Mouse (Mus musculus) forebrain, embryonic 12.5 days (tissue): ENCODE data around the gene Cldn13. TPM values are rescaled to one million over a fixed set of nuclear protein-coding genes. Genes with fewer than 3 reads are reported as not detected.
"Not testable (repeated sequence)": the region's sequence is repeated elsewhere in the genome, so short reads cannot be mapped to it uniquely, and the experiment has no call there.

ENCODE experiments used
- ATAC-seq: fragments of 200-750 bp; cut with Nextera tagmentation; 2 replicates; pipeline ENCODE4 v1.8.0; 2017; ENCODE audit warnings: moderate TSS enrichment; ENCODE audit not compliant: low FRiP score
- H3K27ac ChIP-seq: fragments of 300-500 bp; sonication (generic); 2 replicates; pipeline ENCODE4 v1.5.1; 2016; ENCODE audit warnings: mild to moderate bottlenecking
- H3K27me3 ChIP-seq: fragments of 300-500 bp; sonication (generic); 2 replicates; pipeline ENCODE4 v1.6.1; 2016; ENCODE audit warnings: mild to moderate bottlenecking
- H3K36me3 ChIP-seq: fragments of 300-500 bp; sonication (generic); replicated peaks from 2 replicates; pipeline ENCODE4 v1.6.1; 2016; ENCODE audit warnings: mild to moderate bottlenecking
- H3K4me1 ChIP-seq: fragments of 300-500 bp; sonication (generic); 2 replicates; pipeline ENCODE4 v1.6.1; 2016
- H3K4me2 ChIP-seq: fragments of 300-500 bp; sonication (generic); 2 replicates; pipeline ENCODE4 v1.6.1; 2016; ENCODE audit warnings: mild to moderate bottlenecking, moderate library complexity
- H3K4me3 ChIP-seq: fragments of 300-500 bp; sonication (generic); replicated peaks from 2 replicates; pipeline ENCODE4 v1.5.1; 2016; ENCODE audit warnings: mild to moderate bottlenecking
- H3K9ac ChIP-seq: fragments of 300-500 bp; sonication (generic); 2 replicates; pipeline ENCODE4 v1.6.1; 2016; ENCODE audit warnings: mild to moderate bottlenecking
- H3K9me3 ChIP-seq: fragments of 300-500 bp; sonication (generic); 2 replicates; pipeline ENCODE4 v1.6.1; 2016
- WGBS: fragments of 180-500 bp; shearing (Covaris S2); methylation state at CpG from one replicate; pipeline ENCODE4 v1.1.7; 2016; 5-methylcytosine and 5-hydroxymethylcytosine counted together
- polyA plus RNA-seq: library from polyadenylated mRNA; unstranded; fragments of >200 nt; fragmentation: Nextera tagmentation; extraction: Ambion mirVana; gene quantifications from 2 replicates; pipeline ENCODE4 v1.2.1, GENCODE M21; 2016

The Cldn13 gene
- polyA plus RNA-seq, result 1.1 and 2.0 TPM in 2 replicates

DNA sequence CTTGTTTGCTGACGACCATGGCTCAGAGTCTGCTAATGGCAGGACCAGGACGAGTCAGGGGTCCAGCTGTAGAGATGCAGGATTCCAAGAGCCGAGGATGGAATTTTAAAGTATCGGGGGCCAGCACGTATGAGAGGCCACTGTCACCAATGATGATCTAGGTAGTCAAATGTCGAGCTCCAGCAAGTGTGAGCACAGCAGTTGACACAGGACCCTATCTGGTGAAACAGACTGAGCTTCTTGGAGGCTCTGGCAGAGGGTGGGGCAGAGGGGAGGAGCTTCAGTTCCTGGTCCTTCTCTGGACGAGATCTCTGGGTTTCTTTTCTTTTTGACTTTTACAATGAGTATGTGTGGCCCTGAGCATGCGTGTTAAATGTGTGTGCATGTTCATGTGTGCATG, at the start of gene Cldn13:
Gene Cldn13 (minus strand): TSS at position 216 of the 400 bp plus-strand sequence.
- Histone ChIP-seq H3K27me3 (0 out of 2 replicates have a peak, but pooled peaks cover 3% of the 10 kb centered on the region), H3K4me1 (no peaks in the 10 kb centered on the region), H3K4me2 (no peak within 1 kb of the TSS), H3K9ac (no peak within 1 kb of the TSS), H3K27ac (no peak within 1 kb of the TSS), H3K36me3 (no peaks in the 10 kb centered on the region), H3K4me3 (no peak within 1 kb of the TSS), H3K9me3 (no peaks in the 10 kb centered on the region)
- ATAC-seq, result no peak
- 78% methylated on average over 8 of the region's 8 CpGs for WGBS

DNA sequence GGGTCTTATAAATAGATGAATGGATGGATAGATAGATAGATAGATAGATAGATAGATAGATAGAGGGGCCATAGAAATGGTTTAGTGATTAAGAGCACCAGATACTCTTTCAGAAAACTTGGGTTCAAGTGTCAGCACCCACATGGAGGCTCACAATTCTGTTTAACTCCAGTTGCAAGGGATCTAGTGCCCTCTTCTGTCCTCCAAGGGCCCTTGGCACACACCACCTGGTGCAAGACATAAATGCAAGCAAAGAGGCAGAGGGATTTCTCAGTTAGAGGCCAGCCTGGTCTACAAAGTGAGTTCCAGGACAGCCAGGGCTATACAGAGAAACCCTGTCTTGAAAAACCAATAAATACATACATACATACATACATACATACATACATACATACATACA, 49.3 kb upstream of the Cldn13 start:
- not testable (repeated sequence) for H3K36me3 ChIP-seq, H3K9me3 ChIP-seq, ATAC-seq, H3K4me2 ChIP-seq, H3K27ac ChIP-seq, H3K4me3 ChIP-seq, H3K9ac ChIP-seq, H3K4me1 ChIP-seq
- peaks cover 21% of the 10 kb centered on the region; the same call in 1 of the 2 replicates for H3K27me3 ChIP-seq

DNA sequence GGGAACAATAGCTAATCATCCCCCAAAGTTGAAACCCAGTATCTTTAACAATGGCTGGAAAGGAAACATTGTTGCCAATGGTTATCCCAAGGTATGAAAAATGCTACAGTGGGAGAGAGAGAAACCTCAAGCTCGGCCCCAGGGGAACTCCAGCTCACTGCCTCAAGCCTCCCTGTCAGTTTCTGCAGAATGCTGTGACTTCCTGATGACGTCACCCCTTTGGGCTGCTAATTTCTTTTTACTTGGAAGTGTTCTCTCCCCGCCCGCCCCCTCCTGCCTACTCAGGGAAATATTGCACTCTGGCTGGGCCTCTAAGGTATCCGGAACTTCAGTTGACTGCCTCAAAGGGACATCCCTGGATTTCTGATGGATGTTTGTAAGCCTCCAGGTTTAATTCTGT, 48.2 kb upstream of the Cldn13 start:
- Histone ChIP-seq H3K9me3 (no peaks in the 10 kb centered on the region), H3K27me3 (peaks cover 21% of the 10 kb centered on the region; the same call in 1 of the 2 replicates), H3K9ac (no peak overlapping the region), H3K4me3 (no peak overlapping the region), H3K27ac (no peak overlapping the region), H3K4me1 (peaks cover 8% of the 10 kb centered on the region), H3K4me2 (no peak overlapping the region), H3K36me3 (no peaks in the 10 kb centered on the region)
- whole genome bisulfite sequencing, result 37% methylated on average over 5 of the region's 5 CpGs
- ATAC-seq, result no peak

DNA sequence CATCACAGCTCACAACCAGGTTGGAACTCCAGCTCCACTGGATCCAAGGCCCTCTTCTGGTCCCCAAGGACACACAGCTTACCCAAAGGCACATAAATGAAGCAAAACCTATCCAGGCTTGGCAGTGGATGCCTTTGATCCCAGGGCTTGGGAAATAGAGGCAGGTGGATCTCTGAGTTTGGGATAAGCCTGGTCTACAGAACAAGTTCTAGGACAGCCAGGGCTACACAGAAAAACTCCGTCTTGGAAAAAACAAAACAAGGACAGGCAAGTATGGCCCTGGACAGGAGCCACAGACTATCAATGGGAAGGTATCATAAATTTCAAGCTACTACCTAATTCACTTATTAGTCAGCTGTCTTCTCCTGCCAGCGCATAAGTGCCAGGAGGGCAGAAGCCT, 46.2 kb upstream of the Cldn13 start:
- Histone ChIP-seq H3K27ac (no peak overlapping the region), H3K4me2 (no peak overlapping the region), H3K27me3 (0 out of 2 replicates have a peak, but pooled peaks cover 11% of the 10 kb centered on the region), H3K9me3 (no peaks in the 10 kb centered on the region), H3K9ac (no peak overlapping the region), H3K4me3 (no peak overlapping the region), H3K4me1 (peaks cover 8% of the 10 kb centered on the region), H3K36me3 (no peaks in the 10 kb centered on the region)
- 89% methylated on average over 2 of the region's 2 CpGs for WGBS
- ATAC-seq, result no peak

DNA sequence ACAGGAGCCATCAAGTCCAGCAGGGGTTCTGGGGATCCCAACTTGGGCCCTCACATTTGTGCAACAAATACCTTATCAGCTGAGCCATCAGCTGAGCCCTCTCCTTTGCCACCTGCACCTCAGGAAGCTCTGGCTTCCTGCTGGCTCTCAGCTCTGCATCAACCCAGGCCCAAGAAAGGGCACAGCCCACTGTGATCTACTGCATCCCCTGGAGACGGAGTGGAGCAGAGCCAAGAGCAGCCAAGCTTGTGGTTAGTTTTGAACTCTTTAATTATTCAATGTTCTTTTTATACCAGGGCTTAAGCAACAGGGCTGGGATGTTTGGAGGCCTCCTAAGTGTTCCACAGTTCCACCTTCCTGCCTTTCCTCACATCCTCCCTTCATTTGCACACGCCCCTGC, 45.1 kb upstream of the Cldn13 start:
- Histone ChIP-seq H3K9ac (no peak overlapping the region), H3K27ac (no peak overlapping the region), H3K4me2 (no peak overlapping the region), H3K9me3 (no peaks in the 10 kb centered on the region), H3K4me1 (no peaks in the 10 kb centered on the region), H3K4me3 (no peak overlapping the region), H3K36me3 (no peaks in the 10 kb centered on the region), H3K27me3 (0 out of 2 replicates have a peak, but pooled peaks cover 4% of the 10 kb centered on the region)
- 69% methylated on average over 2 of the region's 2 CpGs for WGBS
- ATAC-seq, result no peak

DNA sequence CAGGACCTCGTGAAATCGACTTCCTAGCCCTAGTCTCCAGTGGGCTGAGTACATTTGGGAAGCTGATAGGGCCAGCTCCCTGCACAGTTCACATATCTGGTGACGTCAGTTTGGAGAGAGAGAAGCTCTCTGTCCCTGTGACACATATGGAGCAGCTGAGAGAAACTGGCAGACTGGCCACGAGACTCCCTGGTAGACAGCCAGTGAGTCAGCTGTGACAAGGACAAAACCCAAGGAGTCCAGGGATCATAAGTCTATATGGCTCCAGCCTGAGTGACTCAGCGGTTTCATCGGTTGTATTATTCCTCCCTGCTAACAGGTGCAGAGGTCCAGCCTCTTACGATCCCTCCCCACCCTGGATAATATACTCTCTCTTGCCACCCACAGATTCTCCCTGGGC, 43.8 kb upstream of the Cldn13 start:
- H3K27ac ChIP-seq, result no peak overlapping the region
- no peaks in the 10 kb centered on the region for H3K36me3 ChIP-seq
- H3K4me2 ChIP-seq, result no peak overlapping the region
- H3K4me3 ChIP-seq, result no peak overlapping the region
- no peaks in the 10 kb centered on the region for H3K9me3 ChIP-seq
- no peaks in the 10 kb centered on the region for H3K4me1 ChIP-seq
- no peak overlapping the region; the same call in 1 of the 2 replicates for H3K9ac ChIP-seq
- no peak for ATAC-seq
- no peaks in the 10 kb centered on the region for H3K27me3 ChIP-seq
- WGBS, result 81% methylated on average over 7 of the region's 7 CpGs

DNA sequence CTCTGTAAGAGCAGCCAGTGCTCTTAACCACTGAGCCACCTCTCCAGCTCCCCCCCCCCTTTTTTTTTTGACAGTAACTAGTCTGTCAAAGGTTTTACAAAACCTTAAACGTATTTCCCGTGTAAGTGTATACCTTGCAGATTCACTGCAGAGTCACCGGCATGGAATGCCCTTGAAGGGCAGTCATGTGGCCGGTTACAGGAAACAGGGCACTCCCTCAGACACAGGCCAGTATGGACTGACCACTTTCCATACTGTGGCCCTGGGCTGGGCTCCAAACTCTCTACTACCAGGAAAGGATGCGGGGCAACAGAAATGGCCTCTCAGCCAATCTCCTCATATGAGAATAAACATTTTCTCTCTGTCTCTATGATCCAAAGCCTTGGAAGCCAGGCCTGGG, 40.2 kb upstream of the Cldn13 start:
- Histone ChIP-seq H3K9me3 (no peaks in the 10 kb centered on the region), H3K36me3 (no peaks in the 10 kb centered on the region), H3K27ac (no peak overlapping the region), H3K4me3 (no peak overlapping the region), H3K4me1 (no peaks in the 10 kb centered on the region), H3K27me3 (0 out of 2 replicates have a peak, but pooled peaks cover 6% of the 10 kb centered on the region), H3K9ac (no peak overlapping the region), H3K4me2 (no peak overlapping the region)
- no peak for ATAC-seq
- 85% methylated on average over 5 of the region's 5 CpGs for WGBS

DNA sequence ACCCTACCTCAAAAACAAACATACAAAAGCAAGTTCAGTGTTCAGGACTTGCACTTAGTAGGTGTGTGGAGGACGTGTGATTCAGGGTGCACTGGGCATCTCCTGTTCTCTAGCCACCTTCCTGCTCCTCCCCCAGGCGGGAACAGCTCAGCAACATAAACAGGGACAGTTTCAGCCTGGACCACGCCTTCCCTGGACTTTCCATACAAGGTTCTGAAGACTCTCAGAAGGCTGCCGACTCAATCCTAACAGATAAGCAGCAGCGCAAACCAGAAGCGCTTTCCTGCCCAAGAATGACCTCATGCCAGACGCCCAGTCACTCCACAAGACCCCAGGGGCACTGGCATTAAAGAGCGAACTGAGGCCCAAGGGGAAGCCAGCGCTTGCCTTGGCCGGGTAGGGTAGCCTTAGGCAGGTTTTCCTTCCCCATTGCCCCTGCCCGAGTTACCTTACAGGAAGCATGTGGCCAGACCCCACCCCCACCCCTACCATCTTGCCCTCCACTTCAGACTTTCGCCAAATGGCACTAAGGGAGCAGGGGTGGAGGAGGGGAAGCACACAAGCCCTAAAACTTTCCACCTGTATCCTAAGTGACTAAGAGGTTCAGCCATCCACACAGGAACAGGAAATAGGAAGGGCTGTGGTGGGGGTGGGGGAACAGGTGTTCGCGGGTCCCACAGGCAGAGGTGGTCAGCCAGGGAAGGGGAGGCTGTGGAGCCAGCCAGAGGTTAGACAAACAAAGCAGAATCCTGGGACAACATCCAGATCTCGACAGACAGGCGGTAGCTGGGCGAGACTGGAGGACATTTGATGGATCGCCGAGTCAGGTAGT, 35.9 kb upstream of the Cldn13 start:
- Histone ChIP-seq H3K27ac (no peak overlapping the region), H3K36me3 (no peaks in the 10 kb centered on the region), H3K9me3 (no peaks in the 10 kb centered on the region), H3K4me3 (no peak overlapping the region), H3K4me2 (no peak overlapping the region), H3K9ac (no peak overlapping the region), H3K27me3 (peaks cover 26% of the 10 kb centered on the region), H3K4me1 (peaks cover 7% of the 10 kb centered on the region)
- ATAC-seq, result no peak
- WGBS, result 56% methylated on average over 19 of the region's 19 CpGs

DNA sequence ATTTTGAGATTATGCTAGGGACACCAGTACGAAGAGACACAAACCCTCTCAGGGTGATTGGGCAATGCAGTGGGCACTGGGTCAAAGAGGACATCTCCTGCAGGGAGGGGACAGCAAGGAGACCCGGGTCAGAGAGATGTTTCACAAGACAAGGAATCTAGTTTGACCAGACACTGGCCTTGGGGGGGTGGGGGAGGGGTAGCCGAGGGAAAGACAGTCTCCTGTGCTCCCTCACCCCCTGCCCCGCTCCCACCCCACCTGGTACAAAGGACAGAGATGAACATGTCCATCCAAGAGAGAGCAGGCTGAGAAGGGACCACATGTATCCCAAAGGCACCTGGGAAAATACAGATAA, 32.7 kb upstream of the Cldn13 start:
- no peak for ATAC-seq
- H3K27me3 ChIP-seq, result peaks cover 51% of the 10 kb centered on the region
- no peaks in the 10 kb centered on the region for H3K9me3 ChIP-seq
- H3K9ac ChIP-seq, result no peak overlapping the region
- no peak overlapping the region for H3K4me2 ChIP-seq
- H3K4me1 ChIP-seq, result peaks cover 8% of the 10 kb centered on the region
- no peaks in the 10 kb centered on the region for H3K36me3 ChIP-seq
- H3K27ac ChIP-seq, result no peak overlapping the region
- H3K4me3 ChIP-seq, result no peak overlapping the region
- WGBS, result 75% methylated on average over 4 of the region's 4 CpGs

DNA sequence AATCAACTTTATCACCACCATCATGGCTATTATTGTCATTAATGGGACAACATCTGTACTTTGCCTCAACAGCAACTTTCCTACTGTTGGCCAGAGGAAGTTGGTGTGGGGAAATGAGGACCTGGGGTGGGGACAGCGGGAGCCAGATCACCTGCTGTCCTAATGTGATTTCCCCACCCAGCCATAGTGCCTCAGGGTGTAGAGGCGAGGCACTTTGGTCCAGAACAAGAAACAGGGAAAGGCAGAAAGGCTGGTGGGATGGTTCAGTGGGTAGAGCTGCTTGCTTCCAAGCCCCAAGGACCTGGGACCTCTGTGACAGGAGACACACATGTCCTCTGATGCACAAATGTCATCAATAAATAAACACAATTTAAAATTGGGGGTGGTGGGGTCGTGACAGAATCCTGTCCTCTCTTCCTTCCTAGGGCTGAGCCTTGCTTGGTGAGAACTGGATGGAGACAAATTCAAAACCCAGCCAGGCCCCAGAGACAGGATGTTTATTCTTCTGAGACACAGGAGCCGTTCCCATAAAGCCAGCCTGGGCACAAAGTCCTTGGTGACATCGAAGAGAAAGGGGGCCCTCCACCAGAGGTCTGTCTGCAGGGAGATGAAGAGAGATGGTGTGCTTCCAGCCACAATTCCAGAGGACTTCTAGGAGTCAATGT, 32.2 kb upstream of the Cldn13 start:
- Histone ChIP-seq H3K36me3 (no peaks in the 10 kb centered on the region), H3K4me3 (no peak overlapping the region), H3K27ac (no peak overlapping the region), H3K27me3 (peaks cover 51% of the 10 kb centered on the region), H3K9ac (no peak overlapping the region), H3K9me3 (no peaks in the 10 kb centered on the region), H3K4me1 (peaks cover 8% of the 10 kb centered on the region), H3K4me2 (no peak overlapping the region)
- WGBS, result 72% methylated on average over 5 of the region's 5 CpGs
- no peak for ATAC-seq

DNA sequence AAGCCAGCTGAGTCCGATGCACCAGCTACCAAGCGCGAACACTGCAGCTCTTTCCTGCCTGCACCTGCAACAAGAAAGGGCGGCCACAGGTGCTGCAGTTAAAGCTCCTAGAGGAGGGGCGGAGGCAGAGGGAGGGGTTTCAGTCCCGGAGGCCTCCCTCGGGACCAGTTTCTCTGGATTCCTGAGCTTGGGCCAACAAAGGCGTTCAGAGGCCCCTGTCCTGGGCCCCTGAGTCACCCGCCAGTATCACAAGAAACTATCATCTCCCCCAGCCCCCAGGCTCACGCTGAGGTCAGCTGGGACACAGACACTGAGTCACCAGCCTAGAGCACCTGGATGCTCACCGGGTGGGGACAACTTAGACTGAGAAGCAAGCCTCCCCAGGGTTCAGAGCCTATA, 31.5 kb upstream of the Cldn13 start, which contains the start of gene Cldn4:
Gene Cldn4 (minus strand): TSS at position 78 of the 399 bp plus-strand sequence.
- Histone ChIP-seq H3K9ac (no peak within 1 kb of the TSS), H3K27ac (no peak within 1 kb of the TSS), H3K27me3 (peaks cover 51% of the 10 kb centered on the region), H3K9me3 (no peaks in the 10 kb centered on the region), H3K4me3 (peak within 1 kb of the TSS; percentile 7; the same call in 1 of the 2 replicates), H3K4me2 (peak within 1 kb of the TSS; percentile 31), H3K4me1 (peaks cover 8% of the 10 kb centered on the region), H3K36me3 (no peaks in the 10 kb centered on the region)
- 8% methylated on average over 11 of the region's 11 CpGs for WGBS
- no peak for ATAC-seq

DNA sequence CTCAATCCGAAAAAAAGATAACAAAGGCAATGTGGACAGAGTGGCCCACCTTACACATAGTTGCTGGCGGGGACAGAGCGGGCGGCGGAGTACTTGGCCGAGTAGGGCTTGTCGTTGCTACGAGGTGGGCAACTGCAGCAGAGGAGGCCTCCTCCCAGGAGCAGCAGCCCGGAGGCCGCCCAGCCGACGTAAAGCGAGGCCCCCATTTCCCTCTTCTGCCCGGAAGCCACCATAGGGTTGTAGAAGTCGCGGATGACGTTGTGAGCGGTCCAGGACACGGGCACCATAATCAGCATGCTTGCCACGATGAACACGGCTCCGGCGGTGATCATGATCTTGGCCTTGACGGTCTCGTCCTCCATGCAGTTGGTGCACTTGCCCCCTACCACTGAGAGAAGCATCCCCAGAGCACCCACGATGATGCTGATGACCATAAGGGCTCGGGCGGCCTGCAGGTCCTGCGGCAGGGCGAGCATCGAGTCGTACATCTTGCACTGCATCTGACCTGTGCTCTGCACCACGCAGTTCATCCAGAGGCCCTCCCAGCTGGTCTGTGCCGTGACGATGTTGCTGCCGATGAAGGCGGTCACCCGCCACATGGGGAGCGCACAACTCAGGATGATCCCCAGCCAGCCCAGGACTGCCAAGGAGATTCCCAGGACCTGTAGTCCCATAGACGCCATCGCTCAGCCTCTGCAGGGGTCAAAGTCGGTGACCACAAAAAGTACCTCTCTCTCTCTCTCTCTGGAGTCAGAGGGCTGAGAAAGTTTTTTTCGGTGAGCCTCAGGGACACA, 30.9 kb upstream of the Cldn13 start:
- WGBS, result 14% methylated on average over 43 of the region's 43 CpGs
- Histone ChIP-seq H3K27me3 (peaks cover 50% of the 10 kb centered on the region), H3K27ac (no peak overlapping the region), H3K9me3 (no peaks in the 10 kb centered on the region), H3K9ac (no peak overlapping the region), H3K4me3 (peak overlapping the region; percentile 7; the same call in 1 of the 2 replicates), H3K36me3 (no peaks in the 10 kb centered on the region), H3K4me2 (peak overlapping the region; percentile 31), H3K4me1 (peaks cover 8% of the 10 kb centered on the region)
- no peak for ATAC-seq
